Mouse (Mus musculus) MEL (cell line): ENCODE data around the gene Atp1a3. TPM values are rescaled to one million over a fixed set of nuclear protein-coding genes. Genes with fewer than 3 reads are reported as not detected.
A peak's percentile ranks its signal among the peaks of the same experiment; 100 is the strongest.

Source experiments
- DNase-seq: peaks from one replicate; pipeline ENCODE4 v3.0.0; 2011; ENCODE audit warnings: low read depth, low spot score
- H3K27ac ChIP-seq: 2 replicates; pipeline ENCODE4 v1.5.1; 2012; ENCODE audit warnings: low read depth, mild to moderate bottlenecking, control low read depth, low read length, moderate library complexity; ENCODE audit not compliant: control insufficient read depth
- H3K27me3 ChIP-seq, 2 experiments: fragments of 150-350 bp in 1 of 2; sonication (generic) in 1 of 2; 2 replicates each; pipeline ENCODE4 v1.6.1; 2012; ENCODE audit warnings: low read length in 2 of 2, mild to moderate bottlenecking in 2 of 2, improper control_type of control experiment in 1 of 2, moderate library complexity in 1 of 2; ENCODE audit not compliant: insufficient read depth in 2 of 2, control insufficient read depth in 1 of 2
- H3K36me3 ChIP-seq, 2 experiments: 2 replicates each; pipeline ENCODE4 v1.6.1; 2012 to 2014; ENCODE audit warnings: low read length in 2 of 2, improper control_type of control experiment in 1 of 2, inconsistent platforms in 1 of 2, mild to moderate bottlenecking in 1 of 2; ENCODE audit not compliant: insufficient read depth in 2 of 2, control insufficient read depth in 1 of 2
- H3K4me1 ChIP-seq, 2 experiments: fragments of 150-350 bp in 1 of 2; sonication (generic) in 1 of 2; 2 replicates each; pipeline ENCODE4 v1.6.1; 2012; ENCODE audit warnings: low read length in 2 of 2, improper control_type of control experiment in 1 of 2, mild to moderate bottlenecking in 1 of 2; ENCODE audit not compliant: insufficient read depth in 2 of 2, control insufficient read depth in 1 of 2
- H3K4me3 ChIP-seq, 2 experiments: fragments of 150-350 bp in 1 of 2; sonication (generic) in 1 of 2; 2 replicates each; pipeline ENCODE4 v1.5.1; 2012; ENCODE audit warnings: low read depth in 2 of 2, low read length in 2 of 2, mild to moderate bottlenecking in 2 of 2, moderate library complexity in 2 of 2, control low read depth in 1 of 2, improper control_type of control experiment in 1 of 2; ENCODE audit not compliant: control insufficient read depth in 1 of 2, insufficient read depth in 1 of 2
- H3K79me2 ChIP-seq: 2 replicates; pipeline ENCODE4 v1.6.1; 2012; ENCODE audit warnings: mild to moderate bottlenecking, low read length, moderate library complexity; ENCODE audit not compliant: control insufficient read depth, poor library complexity, insufficient read depth
- H3K9ac ChIP-seq: 2 replicates; pipeline ENCODE4 v1.6.1; 2012; ENCODE audit warnings: low read depth, mild to moderate bottlenecking, control low read depth, low read length, moderate library complexity; ENCODE audit not compliant: control insufficient read depth, poor library complexity, severe bottlenecking
- H3K9me3 ChIP-seq: fragments of 150-350 bp; sonication (generic); replicated peaks from 2 replicates; pipeline ENCODE4 v1.6.1; 2012; ENCODE audit warnings: mild to moderate bottlenecking, low read length, improper control_type of control experiment, moderate library complexity; ENCODE audit not compliant: insufficient read depth
- CHD2 ChIP-seq: IDR thresholded peaks from 2 replicates; pipeline ENCODE4 v1.6.1; 2011; ENCODE audit warnings: low read length, improper control_type of control experiment
- CTCF ChIP-seq, 3 experiments: IDR thresholded peaks in 2 of 3; conservative IDR thresholded peaks in 1 of 3; 2 replicates each; pipeline ENCODE4 v1.5.1; 2011 to 2012; ENCODE audit warnings: low read length in 3 of 3, low read depth in 2 of 3, mild to moderate bottlenecking in 2 of 3, improper control_type of control experiment in 1 of 3, inconsistent platforms in 1 of 3, mixed read lengths in 1 of 3, moderate library complexity in 1 of 3; ENCODE audit not compliant: control insufficient read depth in 1 of 3, insufficient read depth in 1 of 3, poor library complexity in 1 of 3, severe bottlenecking in 1 of 3
- ETS1 ChIP-seq: IDR thresholded peaks from 2 replicates; pipeline ENCODE4 v1.6.1; 2012; ENCODE audit warnings: low read depth, mild to moderate bottlenecking, inconsistent platforms, low read length, improper control_type of control experiment, moderate library complexity
- GABPA ChIP-seq: IDR thresholded peaks from 2 replicates; pipeline ENCODE4 v1.6.1; 2012; ENCODE audit warnings: low read depth, mild to moderate bottlenecking, inconsistent platforms, low read length, improper control_type of control experiment, moderate library complexity
- GATA1 ChIP-seq: IDR thresholded peaks from 2 replicates; pipeline ENCODE4 v1.6.1; 2011; ENCODE audit warnings: low read depth, low read length, improper control_type of control experiment
- MAFK ChIP-seq: IDR thresholded peaks from 2 replicates; pipeline ENCODE4 v1.6.1; 2011; ENCODE audit warnings: low read depth, mild to moderate bottlenecking, low read length, improper control_type of control experiment, borderline replicate concordance
- MAZ ChIP-seq: IDR thresholded peaks from 2 replicates; pipeline ENCODE4 v1.6.1; 2012; ENCODE audit warnings: low read depth, mild to moderate bottlenecking, inconsistent platforms, low read length, improper control_type of control experiment
- MYB ChIP-seq: IDR thresholded peaks from 2 replicates; pipeline ENCODE4 v1.6.1; 2011; ENCODE audit warnings: mild to moderate bottlenecking, low read depth, low read length, improper control_type of control experiment
- NELFE ChIP-seq: IDR thresholded peaks from 2 replicates; pipeline ENCODE4 v1.6.1; 2011; ENCODE audit warnings: low read depth, low read length, improper control_type of control experiment
- NRF1 ChIP-seq: IDR thresholded peaks from 2 replicates; pipeline ENCODE4 v1.6.1; 2014; ENCODE audit warnings: low read depth, mild to moderate bottlenecking, inconsistent platforms, low read length, improper control_type of control experiment, moderate library complexity; ENCODE audit not compliant: poor library complexity, insufficient read depth, severe bottlenecking
- POLR2AphosphoS5 ChIP-seq: IDR thresholded peaks from 2 replicates; pipeline ENCODE4 v1.6.1; 2012; ENCODE audit warnings: low read depth, borderline replicate concordance, mild to moderate bottlenecking, inconsistent platforms, low read length, moderate library complexity, mixed read lengths
- RAD21 ChIP-seq: IDR thresholded peaks from 2 replicates; pipeline ENCODE4 v1.6.1; 2011; ENCODE audit warnings: mild to moderate bottlenecking, low read depth, low read length, improper control_type of control experiment
- RCOR1 ChIP-seq: IDR thresholded peaks from 2 replicates; pipeline ENCODE4 v1.6.1; 2012; ENCODE audit warnings: low read depth, mild to moderate bottlenecking, inconsistent platforms, low read length, improper control_type of control experiment
- SIN3A ChIP-seq: IDR thresholded peaks from 2 replicates; pipeline ENCODE4 v1.6.1; 2012; ENCODE audit warnings: low read length, improper control_type of control experiment, inconsistent platforms
- SMC3 ChIP-seq: IDR thresholded peaks from 2 replicates; pipeline ENCODE4 v1.6.1; 2011; ENCODE audit warnings: low read depth, low read length, improper control_type of control experiment
- TAL1 ChIP-seq: IDR thresholded peaks from 2 replicates; pipeline ENCODE4 v1.6.1; 2012; ENCODE audit warnings: mild to moderate bottlenecking, inconsistent platforms, low read length, moderate library complexity, mixed read lengths
- TBP ChIP-seq: IDR thresholded peaks from 2 replicates; pipeline ENCODE4 v1.8.0; 2011; ENCODE audit warnings: low read depth, low read length, improper control_type of control experiment
- TCF12 ChIP-seq: IDR thresholded peaks from 2 replicates; pipeline ENCODE4 v1.6.1; 2014; ENCODE audit warnings: low read depth, mild to moderate bottlenecking, inconsistent platforms, low read length, improper control_type of control experiment, moderate library complexity
- USF1 ChIP-seq: IDR thresholded peaks from 2 replicates; pipeline ENCODE4 v1.6.1; 2014; ENCODE audit warnings: low read depth, mild to moderate bottlenecking, inconsistent platforms, low read length, improper control_type of control experiment, moderate library complexity
- USF2 ChIP-seq, 2 experiments: IDR thresholded peaks; 2 replicates each; pipeline ENCODE4 v1.6.1; 2011 to 2012; ENCODE audit warnings: improper control_type of control experiment in 2 of 2, low read length in 2 of 2, borderline replicate concordance in 1 of 2, inconsistent platforms in 1 of 2, low read depth in 1 of 2, mild to moderate bottlenecking in 1 of 2; ENCODE audit not compliant: insufficient read depth in 1 of 2
- ZC3H11A ChIP-seq: IDR thresholded peaks from 2 replicates; pipeline ENCODE4 v1.6.1; 2012; ENCODE audit warnings: low read depth, mild to moderate bottlenecking, inconsistent platforms, low read length, improper control_type of control experiment
- ZKSCAN1 ChIP-seq: IDR thresholded peaks from 2 replicates; pipeline ENCODE4 v1.6.1; 2012; ENCODE audit warnings: low read depth, mild to moderate bottlenecking, inconsistent platforms, low read length, improper control_type of control experiment, moderate library complexity
- ZMIZ1 ChIP-seq: IDR thresholded peaks from 2 replicates; pipeline ENCODE4 v1.6.1; 2012; ENCODE audit warnings: low read depth, mild to moderate bottlenecking, inconsistent platforms, low read length, improper control_type of control experiment, moderate library complexity
- polyA plus RNA-seq, 2 experiments: library from polyadenylated mRNA; stranded (reverse) in 1 of 2; unstranded in 1 of 2; fragments of >175 nt in 1 of 2; fragments of >200 nt in 1 of 2; gene quantifications; 2 replicates each; pipeline versions ENCODE4 v1.2.1 to v1.2.4; 2012; ENCODE audit warnings: low replicate concordance in 2 of 2, low read depth in 1 of 2; ENCODE audit not compliant: insufficient read length in 2 of 2, insufficient read depth in 1 of 2, missing spikeins in 1 of 2
- total RNA-seq: library from RNA; depleted of rRNA; stranded (reverse); fragments of 300-350 nt; gene quantifications from 2 replicates; pipeline ENCODE4 v1.2.3, GENCODE M21; 2012

Gene Atp1a3
- total and polyA plus RNA-seq, 3 experiments = 0.19 to 3.5 TPM; not detected in 1

DNA sequence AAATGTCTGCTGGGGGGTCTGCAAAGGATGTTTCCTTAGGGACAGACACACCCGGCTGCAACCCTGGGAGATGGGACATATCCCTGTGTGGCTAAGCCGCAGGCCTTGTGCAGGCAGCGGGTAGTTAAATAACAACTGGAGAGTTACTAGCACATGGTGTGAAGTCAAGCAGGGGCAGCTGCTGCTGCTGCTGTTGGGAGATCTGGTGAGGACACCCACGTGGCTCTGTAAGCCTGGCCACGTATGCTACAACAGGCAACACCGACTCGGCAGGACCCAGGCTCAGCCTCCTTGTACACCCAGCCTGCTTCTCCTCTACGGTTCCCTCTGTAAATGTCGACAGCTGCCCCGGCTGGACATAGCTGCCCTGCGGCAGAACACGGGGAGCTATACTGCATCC lies 36.2 kb upstream of the Atp1a3 start:
- Histone ChIP-seq H3K4me3 (no peak overlapping the region), H3K9me3 (no peaks in the 10 kb centered on the region), H3K36me3 (no peaks in the 10 kb centered on the region), H3K9ac (no peak overlapping the region), H3K4me1 (no peaks in the 10 kb centered on the region), H3K27ac (no peak overlapping the region), H3K79me2 (no peaks in the 10 kb centered on the region), H3K27me3 (no peaks in the 10 kb centered on the region)
- TF ChIP-seq RCOR1 = no peak
- TF ChIP-seq CHD2 = no peak
- TF ChIP-seq POLR2AphosphoS5 = no peak
- TF ChIP-seq ZMIZ1 = no peak
- TF ChIP-seq NRF1 = no peak
- no peak for TF ChIP-seq ETS1
- no peak for DNase-seq

DNA sequence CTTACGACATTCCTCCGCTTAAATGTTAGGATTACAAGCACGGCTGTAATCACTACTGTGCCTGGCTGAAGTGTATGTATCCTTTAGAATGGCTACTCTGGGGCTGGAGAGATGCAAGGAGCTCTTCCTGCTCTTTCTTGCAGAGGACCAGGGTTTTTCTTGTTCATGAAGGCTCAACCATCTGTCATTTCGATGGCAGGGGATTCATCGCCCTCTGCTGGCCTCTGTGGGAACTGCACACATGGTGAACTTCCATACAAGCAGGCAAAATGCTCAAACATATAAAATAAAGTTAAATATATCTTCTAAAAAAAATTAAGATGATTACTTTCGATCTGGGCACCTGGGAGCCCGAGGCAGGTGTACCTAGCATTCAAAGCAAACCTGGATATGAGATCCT lies 30.2 kb upstream of the Atp1a3 start:
- Histone ChIP-seq H3K27ac (no peak overlapping the region), H3K9ac (no peak overlapping the region), H3K27me3 (no peaks in the 10 kb centered on the region), H3K4me1 (no peaks in the 10 kb centered on the region), H3K9me3 (no peaks in the 10 kb centered on the region), H3K4me3 (no peak overlapping the region), H3K36me3 (no peaks in the 10 kb centered on the region), H3K79me2 (no peaks in the 10 kb centered on the region)
- DNase-seq = peak; percentile 78
- TF ChIP-seq MAFK = no peak
- TF ChIP-seq SMC3 = peak; percentile 69
- peak; percentile 79 to 94 (median 90) for TF ChIP-seq CTCF (IDR thresholded peaks at IDR 0.05 in 2 of 3, conservative IDR thresholded peaks at IDR 0.05 in 1 of 3; ENCODE audit: control insufficient read depth in 1 of 3, insufficient read depth in 1 of 3, low read depth in 2 of 3, low read length in 3 of 3, poor library complexity in 1 of 3, severe bottlenecking in 1 of 3)
- TF ChIP-seq ZC3H11A = 0 out of 2 replicates have a peak, but pooled peaks have one; percentile 3
- TF ChIP-seq RAD21 = peak; percentile 53

DNA sequence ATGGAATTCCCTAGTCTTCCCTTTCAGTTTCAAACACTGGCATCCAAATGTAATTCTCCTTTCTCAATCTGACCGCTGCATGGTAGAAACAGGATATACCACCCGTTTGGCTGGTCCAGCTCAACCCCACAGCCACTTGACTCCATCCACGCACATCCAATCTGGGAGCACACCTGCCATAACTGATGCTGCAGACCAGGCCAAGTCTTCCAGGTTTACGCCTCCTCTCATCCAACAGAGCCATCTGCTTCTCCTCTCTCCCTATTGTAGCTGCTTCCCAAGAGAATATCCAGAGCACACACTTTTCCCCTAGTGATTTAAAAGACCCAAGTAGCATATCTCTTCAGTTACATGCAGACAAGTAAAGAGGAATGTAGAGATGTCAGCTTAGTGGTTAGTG lies 29.0 kb upstream of the Atp1a3 start:
- Histone ChIP-seq H3K27me3 (no peaks in the 10 kb centered on the region), H3K36me3 (no peaks in the 10 kb centered on the region), H3K9me3 (no peaks in the 10 kb centered on the region), H3K4me1 (no peaks in the 10 kb centered on the region), H3K27ac (no peak overlapping the region), H3K9ac (no peak overlapping the region), H3K4me3 (no peak overlapping the region), H3K79me2 (no peaks in the 10 kb centered on the region)
- TF ChIP-seq TAL1 = no peak
- TF ChIP-seq NELFE = no peak
- no peak for TF ChIP-seq MAZ
- TF ChIP-seq GABPA = no peak
- no peak for TF ChIP-seq ZKSCAN1
- TF ChIP-seq TCF12 = no peak
- no peak for TF ChIP-seq USF1
- TF ChIP-seq USF2 (IDR thresholded peaks at IDR 0.05; ENCODE audit: borderline replicate concordance in 1 of 2, insufficient read depth in 1 of 2, low read depth in 1 of 2, low read length in 2 of 2) = no peak
- TF ChIP-seq POLR2AphosphoS5 = no peak
- TF ChIP-seq SIN3A = no peak
- no peak for TF ChIP-seq MYB
- TF ChIP-seq SMC3 = no peak
- TF ChIP-seq TBP = no peak
- no peak for TF ChIP-seq GATA1
- no peak for TF ChIP-seq NRF1
- DNase-seq = no peak
